Mouse (Mus musculus) left cerebral cortex, postnatal 4 days (tissue): ENCODE data around the gene Pdlim7. TPM values are rescaled to one million over a fixed set of nuclear protein-coding genes. Genes with fewer than 3 reads are reported as not detected.

Experiments
- DNase-seq: peaks from one replicate; pipeline ENCODE4 v3.0.0-alpha.2; 2022
- intact Hi-C: fragments of 180-260 bp; cut with DNase I; formaldehyde crosslinking; loops from one replicate; pipeline ENCODE4 v1.15.1; 2025
- total RNA-seq, 2 experiments: library from RNA; stranded (reverse); gene quantifications; 2 replicates each; pipeline ENCODE4 v1.2.3; 2021

The Pdlim7 gene
- total RNA-seq, 2 experiments from 2014 or later, result 62.5 to 66.8 TPM

GRCm38 (mm10) chr13:55522730-55523129 lies 9.3 kb upstream of the Pdlim7 start:
- intact Hi-C loops, result no loop called here
- no peak for DNase-seq

GRCm38 (mm10) chr13:55519606-55520005 lies 6.1 kb upstream of the Pdlim7 start:
- intact Hi-C loops, result loop anchor here (5.0 kb wide), 2 partner anchors 42 to 97 kb away; no protein-coding TSS in a partner anchor
- DNase-seq, result no peak

- intact Hi-C loops, result loop anchor here (5.0 kb wide), 2 partner anchors 40 to 95 kb away; no protein-coding TSS in a partner anchor
- DNase-seq, result peak; percentile 91
These were observed 3.5 kb upstream of the Pdlim7 start for GRCm38 (mm10) chr13:55516955-55517354.

- intact Hi-C loops, result loop anchor here (5.0 kb wide), 1 partner anchor 107 kb away; no protein-coding TSS in a partner anchor
These were observed 352 bp upstream of the Pdlim7 start for GRCm38 (mm10) chr13:55513828-55514227.

GRCm38 (mm10) chr13:55512379-55513031 lies 971 bp downstream of the Pdlim7 start:
- intact Hi-C loops, result loop anchor here (5.0 kb wide), 1 partner anchor 105 kb away; no protein-coding TSS in a partner anchor
- DNase-seq, result peak; percentile 50

More at GRCm38 (mm10) chr13:55513828-55514227, 352 bp upstream of the Pdlim7 start:
- DNase-seq, result no peak

- DNase-seq, result no peak
- intact Hi-C loops, result loop anchor here (5.0 kb wide), 1 partner anchor 104 kb away; no protein-coding TSS in a partner anchor
These were observed 2.0 kb downstream of the Pdlim7 start for GRCm38 (mm10) chr13:55511492-55511861.

- peak; percentile 70 for DNase-seq
- intact Hi-C loops, result loop anchor here (5.0 kb wide), 1 partner anchor 104 kb away; no protein-coding TSS in a partner anchor
These were observed 2.6 kb downstream of the Pdlim7 start for GRCm38 (mm10) chr13:55510668-55511491.

GRCm38 (mm10) chr13:55510332-55510667 lies 3.2 kb downstream of the Pdlim7 start:
- intact Hi-C loops, result loop anchor here (5.0 kb wide), 1 partner anchor 103 kb away; no protein-coding TSS in a partner anchor
- no peak for DNase-seq

GRCm38 (mm10) chr13:55508531-55508930 lies 4.9 kb downstream of the Pdlim7 start:
- intact Hi-C loops, result no loop called here
- no peak for DNase-seq

GRCm38 (mm10) chr13:55507877-55508276 lies 5.6 kb downstream of the Pdlim7 start:
- intact Hi-C loops, result no loop called here

GRCm38 (mm10) chr13:55506697-55507096 lies 6.8 kb downstream of the Pdlim7 start:
- intact Hi-C loops, result no loop called here
- DNase-seq, result peak; percentile 58

More at GRCm38 (mm10) chr13:55507877-55508276, 5.6 kb downstream of the Pdlim7 start:
- DNase-seq, result no peak

- no peak for DNase-seq
- intact Hi-C loops, result no loop called here
These were observed 7.7 kb downstream of the Pdlim7 start for GRCm38 (mm10) chr13:55505810-55506209.

GRCm38 (mm10) chr13:55504390-55504789 lies 9.1 kb downstream of the Pdlim7 start:
- no peak for DNase-seq
- intact Hi-C loops, result no loop called here

GRCm38 (mm10) chr13:55502405-55502804 lies 11.1 kb downstream of the Pdlim7 start:
- no peak for DNase-seq
- intact Hi-C loops, result no loop called here

- intact Hi-C loops, result no loop called here
- no peak for DNase-seq
These were observed 12.9 kb downstream of the Pdlim7 start for GRCm38 (mm10) chr13:55500575-55500974.

- DNase-seq, result no peak
- intact Hi-C loops, result no loop called here
These were observed 14.6 kb downstream of the Pdlim7 start for GRCm38 (mm10) chr13:55498906-55499305.

- intact Hi-C loops, result no loop called here
- no peak for DNase-seq
These were observed 16.8 kb downstream of the Pdlim7 start for GRCm38 (mm10) chr13:55496661-55497060.

GRCm38 (mm10) chr13:55495702-55496101 lies 17.8 kb downstream of the Pdlim7 start:
- DNase-seq, result peak; percentile 64
- intact Hi-C loops, result no loop called here

- peak; percentile 74 for DNase-seq
- intact Hi-C loops, result no loop called here
These were observed 18.4 kb downstream of the Pdlim7 start for GRCm38 (mm10) chr13:55494883-55495621.

GRCm38 (mm10) chr13:55494257-55494656 lies 19.2 kb downstream of the Pdlim7 start:
- no peak for DNase-seq
- intact Hi-C loops, result no loop called here
